Comparison of ENCODE assay signal across 9 mouse cellular contexts in the genomic region with DNA sequence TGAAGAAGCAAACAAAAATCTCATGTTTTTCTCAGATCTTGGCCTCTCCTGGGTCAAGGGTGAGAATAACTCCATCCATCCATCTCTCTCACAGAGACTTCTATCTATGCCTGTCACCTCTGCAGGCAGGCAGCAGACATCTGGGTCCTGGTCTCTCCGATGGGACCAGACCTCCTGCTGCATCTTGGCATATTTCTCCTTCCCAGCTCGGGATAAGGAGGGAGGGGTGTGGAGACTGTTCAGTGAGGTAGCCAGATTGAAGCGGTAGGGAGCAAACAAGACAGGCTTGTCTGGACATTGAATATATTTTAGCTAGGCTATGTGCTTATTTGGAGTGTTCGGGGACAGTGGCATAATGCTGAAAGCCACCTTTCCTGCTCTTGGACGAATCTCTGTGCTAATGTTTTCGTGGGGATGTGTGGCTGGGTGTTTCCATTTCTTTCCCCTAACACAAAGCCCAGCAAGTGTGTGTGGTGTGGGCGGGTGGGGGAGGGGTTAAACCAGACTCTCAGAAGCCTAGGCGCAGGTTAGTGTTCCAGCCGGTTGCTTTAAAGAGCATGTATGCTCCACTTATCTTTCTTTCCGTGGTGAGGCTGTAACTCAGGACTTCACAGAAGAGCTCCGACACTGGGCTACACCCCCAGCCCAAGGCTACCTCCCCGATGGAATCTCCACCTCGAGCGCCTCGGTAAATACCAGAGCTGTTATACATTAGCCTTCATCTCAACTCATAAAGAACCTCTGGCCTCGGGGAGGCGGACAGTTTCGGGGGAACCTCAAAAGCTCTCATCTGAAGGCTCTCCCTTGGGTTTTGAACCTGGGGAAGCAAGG. TPM values are rescaled to one million over a fixed set of nuclear protein-coding genes. Genes with fewer than 3 reads are reported as not detected.
DNase-seq lines count a peak whose midpoint lies in the region; ATAC-seq and TF ChIP-seq lines count a peak whose summit lies in the region.
"Had no signal": no experiment of that assay in that cellular context is flagged by ENCODE, and none has a peak within 500 bp of the region (broad histone marks: within the 10 kb centered on the region; RNA-seq: fewer than 3 reads in every experiment).

No protein-coding gene starts in this region.

- peak overlapping the region; percentile 26; the same call in 1 of the 2 replicates for H3K27ac ChIP-seq in kidney, postnatal 0 days
- no peak overlapping the region for H3K27ac ChIP-seq in neural tube, embryonic 11.5 days (ENCODE audit: low read depth, low read length)

- H3K4me1 ChIP-seq in kidney, postnatal 0 days (replicated peaks; ENCODE audit: insufficient read depth, low read length) = peaks cover 30% of the 10 kb centered on the region
- H3K4me1 ChIP-seq in neural tube, embryonic 11.5 days (ENCODE audit: control insufficient read depth, insufficient read depth, low read length) = peaks cover 19% of the 10 kb centered on the region

- intact Hi-C loops in gastrocnemius, postnatal 36 days (cut with DNase I) = loop anchor here (5.0 kb wide), 1 partner anchor 60 kb away; no protein-coding TSS in a partner anchor

- H3K4me3 ChIP-seq in kidney, postnatal 0 days (replicated peaks; ENCODE audit: low read depth, low read length) = no peak overlapping the region
- H3K4me3 ChIP-seq in neural tube, embryonic 11.5 days (ENCODE audit: low read depth, low read length) = no peak overlapping the region

- no peaks in the 10 kb centered on the region for H3K27me3 ChIP-seq in kidney, postnatal 0 days (ENCODE audit: insufficient read depth, low read length)
- H3K27me3 ChIP-seq in neural tube, embryonic 11.5 days (ENCODE audit: control insufficient read depth, insufficient read depth, low read length) = no peaks in the 10 kb centered on the region

- 17% methylated on average over 18 of the region's 18 CpGs for WGBS in kidney, postnatal 0 days
- WGBS in neural tube, embryonic 11.5 days = 18% methylated on average over 18 of the region's 18 CpGs

- no peak overlapping the region for H3K9ac ChIP-seq in kidney, postnatal 0 days (ENCODE audit: low read depth, low read length)
- 0 out of 2 replicates have a peak overlapping the region, but pooled peaks have one; percentile 28 for H3K9ac ChIP-seq in neural tube, embryonic 11.5 days (ENCODE audit: low read length)

- H3K36me3 ChIP-seq in kidney, postnatal 0 days (ENCODE audit: insufficient read depth, low read length) = no peaks in the 10 kb centered on the region
- no peaks in the 10 kb centered on the region for H3K36me3 ChIP-seq in neural tube, embryonic 11.5 days (ENCODE audit: control insufficient read depth, insufficient read depth, low read length)

- no peak for TF ChIP-seq CTCF in kidney, postnatal 0 days (IDR thresholded peaks at IDR 0.05; ENCODE audit: low read depth)

- H3K9me3 ChIP-seq in kidney, postnatal 0 days (replicated peaks; ENCODE audit: low read length) = no peaks in the 10 kb centered on the region
- H3K9me3 ChIP-seq in neural tube, embryonic 11.5 days (ENCODE audit: control insufficient read depth, low read length) = no peaks in the 10 kb centered on the region

- H3K4me2 ChIP-seq in kidney, postnatal 0 days (ENCODE audit: low read length) = no peak overlapping the region; the same call in 1 of the 2 replicates
- no peak overlapping the region for H3K4me2 ChIP-seq in neural tube, embryonic 11.5 days (ENCODE audit: low read depth)

- DNase-seq in cerebellum, postnatal 10 days = peak; percentile 55 to 67
- DNase-seq in cerebellum, adult 9-10 months = no peak
- DNase-seq in kidney, postnatal 0 days (ENCODE audit: low spot score) = peak; percentile 47
- DNase-seq in kidney, adult 11 months = no peak
- peak; percentile 49 for DNase-seq in induced T-regulatory cell, adult 2 months (ENCODE audit: low read depth)
- peak; percentile 35 for DNase-seq in neural tube, embryonic 11.5 days (ENCODE audit: low spot score)
- DNase-seq in gastrocnemius, postnatal 36 days = no peak

- ATAC-seq in kidney, postnatal 0 days (replicated peaks; ENCODE audit: low FRiP score, low read depth) = peak; percentile 68; the same call in 1 of the 2 replicates
- no peak for ATAC-seq in neural tube, embryonic 11.5 days (ENCODE audit: insufficient read depth, low FRiP score, low TSS enrichment)
- ATAC-seq in megakaryocyte progenitor cell, adult 5-6 weeks (replicated peaks; ENCODE audit: poor library complexity) = no peak

RNA-seq across cellular contexts. Expression of gene Rfx8, which starts 18.4 kb away (rescaled TPM):
- polyA plus RNA-seq in kidney, postnatal 0 days (2015; fragmentation: Nextera tagmentation; extraction: Ambion mirVana) = 0.22 and 0.29 TPM in 2 replicates
- 0.15 and 0.22 TPM in 2 replicates for polyA plus RNA-seq in neural tube, embryonic 11.5 days (2014; fragmentation: Nextera tagmentation; extraction: Ambion mirVana)
- total RNA-seq in megakaryocyte progenitor cell, adult 5-6 weeks (2015) = 0.10 and 0.59 TPM in 2 replicates
- total RNA-seq in megakaryocyte progenitor cell, adult 5-6 weeks (2017) = 0.34 and 0.62 TPM in 2 replicates
- total RNA-seq in gastrocnemius, postnatal 36 days (2021) = not detected
- polyA plus RNA-seq: small intestine, adult 2 months had no signal

RNA-seq across cellular contexts. Expression of gene Creg2, which starts 51.2 kb away (rescaled TPM):
- polyA plus RNA-seq in kidney, postnatal 0 days (2015; fragmentation: Nextera tagmentation; extraction: Ambion mirVana) = 0.04 and 0.05 TPM in 2 replicates
- 0.82 and 1.2 TPM in 2 replicates for polyA plus RNA-seq in neural tube, embryonic 11.5 days (2014; fragmentation: Nextera tagmentation; extraction: Ambion mirVana)
- total RNA-seq in megakaryocyte progenitor cell, adult 5-6 weeks (2015) = not detected in 2 replicates
- not detected in 2 replicates for total RNA-seq in megakaryocyte progenitor cell, adult 5-6 weeks (2017)
- not detected for total RNA-seq in gastrocnemius, postnatal 36 days (2021)

Comparison
In these comparisons a context has a peak if more than half of its experiments do, and no peak if none do; other contexts are left out.
1. DNase-seq: peak in cerebellum, postnatal 10 days (2 of 2), kidney, postnatal 0 days (single experiment), induced T-regulatory cell, adult 2 months (single experiment) and neural tube, embryonic 11.5 days (single experiment); none in cerebellum, adult 9-10 months (single experiment), kidney, adult 11 months (single experiment) and gastrocnemius, postnatal 36 days (0 of 2).